In the genomic region with DNA sequence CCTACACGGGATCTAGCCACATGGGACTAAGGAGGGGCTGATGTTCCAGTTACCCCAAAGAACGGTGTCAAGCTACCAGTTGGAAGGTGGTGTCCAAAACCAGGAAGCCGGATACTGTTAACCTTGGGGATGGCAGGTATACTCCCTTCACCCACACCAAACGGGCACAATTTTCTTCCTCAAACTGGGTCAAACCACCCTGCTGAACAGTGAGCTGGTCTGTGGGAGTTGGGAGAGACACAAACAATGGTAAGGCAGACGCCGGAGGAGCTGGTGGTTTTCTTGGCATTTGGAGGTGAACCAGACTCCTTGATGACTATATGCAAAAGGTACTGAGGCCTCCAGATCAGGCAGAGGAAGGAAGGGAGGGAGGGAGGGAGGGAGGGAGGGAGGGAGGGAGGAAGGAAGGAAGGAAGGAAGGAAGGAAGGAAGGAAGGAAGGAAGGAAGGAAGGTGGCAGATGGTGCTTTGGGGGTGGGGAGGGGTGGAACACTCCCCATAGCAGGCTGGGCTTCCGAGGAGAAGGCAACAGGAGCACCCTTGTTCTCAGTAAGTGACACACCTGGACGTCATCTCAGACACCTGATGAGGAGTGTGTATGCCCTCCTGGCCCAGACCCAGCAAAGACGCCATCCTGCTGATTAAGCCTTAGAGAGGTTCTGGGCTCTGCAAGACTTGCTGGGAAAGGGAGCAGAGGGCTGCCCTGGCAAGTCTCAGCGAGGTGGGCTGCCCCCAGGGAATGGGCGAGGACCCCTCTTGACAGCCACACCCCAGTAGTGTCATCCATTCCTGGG, we compare ENCODE assay signal across 26 mouse cellular contexts. TPM values are rescaled to one million over a fixed set of nuclear protein-coding genes. Genes with fewer than 3 reads are reported as not detected.
DNase-seq lines count a peak whose midpoint lies in the region; ATAC-seq lines count a peak whose summit lies in the region.
"Had no signal": no experiment of that assay in that cellular context is flagged by ENCODE, and none has a peak within 500 bp of the region (broad histone marks: within the 10 kb centered on the region; RNA-seq: fewer than 3 reads in every experiment).

No protein-coding gene starts in this region.

- peak; percentile 77 for ATAC-seq in frontal cortex, adult (ENCODE audit: low TSS enrichment)
- ATAC-seq: forebrain, embryonic 15.5 days; hindbrain, postnatal 0 days; intestine, embryonic 15.5 days; midbrain, embryonic 15.5 days; Patski had no signal

- DNase-seq in frontal cortex, postnatal 10 days (ENCODE audit: low spot score in 2 of 2), result no peak
- peak; percentile 27 to 46 for DNase-seq in left cerebral cortex, postnatal 36 days (ENCODE audit: low spot score in 2 of 2)
- no peak for DNase-seq in left cerebral cortex, adult 11 months (ENCODE audit: low spot score)
- DNase-seq in right cerebral cortex, postnatal 25 days, result peak; percentile 31
- no peak for DNase-seq in right cerebral cortex, postnatal 10 days (ENCODE audit: low spot score in 2 of 2)
- no peak for DNase-seq in B cell, adult 2 months
- DNase-seq: adrenal gland, postnatal 10 days; cerebellum, adult 11-12 months; heart, postnatal 14 days; kidney, adult 2 months; kidney, postnatal 4 days; liver; lung, embryonic 14.5 days; retina, postnatal 1 day; thymus, postnatal 4 days had no signal

- intact Hi-C loops in left cerebral cortex, postnatal 36 days (cut with DNase I), result no loop called here

RNA-seq across cellular contexts. Expression of a gene that starts 27.4 kb away (rescaled TPM):
- under 1 TPM; 0.39 to 0.44 TPM for total RNA-seq in left cerebral cortex, postnatal 36 days (2021)
- total RNA-seq: adrenal gland, postnatal 10 days; heart, adult 8-10 months; layer of hippocampus, adult 8-10 months; layer of hippocampus, postnatal 25 days; megakaryocyte progenitor cell, adult 5-6 weeks; MEL had no signal

RNA-seq across cellular contexts. Expression of a gene that starts 55.5 kb away (rescaled TPM):
- total RNA-seq in left cerebral cortex, postnatal 36 days (2021), result 1 to 10 TPM; 5.8 to 7.5 TPM
- total RNA-seq: megakaryocyte progenitor cell, adult 5-6 weeks; MEL had no signal

Comparison
In these comparisons a context has a peak if more than half of its experiments do, and no peak if none do; other contexts are left out.
1. DNase-seq: peak in left cerebral cortex, postnatal 36 days (2 of 2) and right cerebral cortex, postnatal 25 days (single experiment); none in frontal cortex, postnatal 10 days (0 of 2), left cerebral cortex, adult 11 months (single experiment), right cerebral cortex, postnatal 10 days (0 of 2) and B cell, adult 2 months (0 of 2).